Mouse (Mus musculus) neural tube, embryonic 13.5 days (tissue): Measurements from ENCODE around the gene Nat8. TPM values are rescaled to one million over a fixed set of nuclear protein-coding genes. Genes with fewer than 3 reads are reported as not detected.
"Not testable (repeated sequence)": the region's sequence is repeated elsewhere in the genome, so short reads cannot be mapped to it uniquely, and the experiment has no call there.

ENCODE experiments used
- ATAC-seq: fragments of 200-750 bp; cut with Nextera tagmentation; 2 replicates; pipeline ENCODE4 v1.8.0; 2017; ENCODE audit warnings: low read depth, mild to moderate bottlenecking, moderate TSS enrichment, moderate library complexity
- H3K27ac ChIP-seq: fragments of 300-500 bp; sonication (generic); replicated peaks from 2 replicates; pipeline ENCODE4 v1.5.1; 2015; ENCODE audit warnings: moderate library complexity, mild to moderate bottlenecking, inconsistent platforms
- H3K27me3 ChIP-seq: fragments of 300-500 bp; sonication (generic); 2 replicates; pipeline ENCODE4 v1.6.1; 2015; ENCODE audit warnings: mild to moderate bottlenecking, inconsistent platforms
- H3K36me3 ChIP-seq: fragments of 300-500 bp; sonication (generic); 2 replicates; pipeline ENCODE4 v1.6.1; 2015; ENCODE audit warnings: mild to moderate bottlenecking, inconsistent platforms
- H3K4me1 ChIP-seq: fragments of 300-500 bp; sonication (generic); replicated peaks from 2 replicates; pipeline ENCODE4 v1.6.1; 2015; ENCODE audit warnings: inconsistent platforms
- H3K4me2 ChIP-seq: fragments of 300-500 bp; sonication (generic); 2 replicates; pipeline ENCODE4 v1.6.1; 2015; ENCODE audit warnings: inconsistent platforms, mild to moderate bottlenecking, moderate library complexity
- H3K4me3 ChIP-seq: fragments of 300-500 bp; sonication (generic); 2 replicates; pipeline ENCODE4 v1.5.1; 2015; ENCODE audit warnings: mild to moderate bottlenecking, inconsistent platforms
- H3K9ac ChIP-seq: fragments of 300-500 bp; sonication (generic); 2 replicates; pipeline ENCODE4 v1.6.1; 2015; ENCODE audit warnings: moderate library complexity, mild to moderate bottlenecking, inconsistent platforms
- H3K9me3 ChIP-seq: fragments of 300-500 bp; sonication (generic); 2 replicates; pipeline ENCODE4 v1.6.1; 2016; ENCODE audit warnings: inconsistent platforms
- WGBS: fragments of 180-500 bp; shearing (Covaris S2); methylation state at CpG from one replicate; pipeline ENCODE4 v1.1.7; 2015; 5-methylcytosine and 5-hydroxymethylcytosine counted together
- polyA plus RNA-seq: library from polyadenylated mRNA; unstranded; fragments of >200 nt; fragmentation: Nextera tagmentation; extraction: Ambion mirVana; gene quantifications from 2 replicates; pipeline ENCODE4 v1.2.1, GENCODE M21; 2015

Gene Nat8
- not detected in 2 replicates for polyA plus RNA-seq

DNA sequence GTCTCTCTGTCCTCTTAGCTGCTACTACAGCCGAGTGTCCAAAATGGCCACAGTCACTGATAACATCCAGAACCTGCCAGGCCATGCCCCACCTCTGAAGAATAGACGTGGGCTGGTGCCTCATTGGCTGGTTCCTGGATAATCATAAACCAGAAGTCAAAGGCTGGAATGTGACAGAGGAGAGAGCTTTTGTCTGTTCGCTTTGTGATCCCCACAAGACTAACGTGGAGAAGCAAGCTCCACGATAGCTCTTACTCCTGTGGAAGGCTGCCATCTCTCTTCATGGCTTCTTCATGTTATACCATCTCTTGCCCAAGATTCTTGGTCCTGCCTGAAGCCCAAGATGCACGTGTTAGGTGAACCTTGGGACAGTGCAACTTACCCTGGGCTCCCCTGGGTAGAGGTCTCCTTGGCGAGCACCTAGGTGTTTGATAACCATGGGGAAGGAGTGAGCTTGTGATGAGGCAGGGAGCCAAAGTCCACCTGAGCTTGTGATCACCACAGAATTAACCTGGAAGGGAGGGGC lies at the start of gene Nat8:
TSS of gene Nat8 (minus strand) at position 287 of the 526 bp plus-strand sequence.
- H3K4me2 ChIP-seq, result no peak within 1 kb of the TSS
- H3K27ac ChIP-seq, result no peak within 1 kb of the TSS
- H3K4me1 ChIP-seq, result no peaks in the 10 kb centered on the region
- H3K4me3 ChIP-seq, result no peak within 1 kb of the TSS
- H3K27me3 ChIP-seq, result no peaks in the 10 kb centered on the region
- H3K9ac ChIP-seq, result no peak within 1 kb of the TSS
- WGBS, result 75% methylated on average over 7 of the region's 7 CpGs
- H3K36me3 ChIP-seq, result no peaks in the 10 kb centered on the region
- no peaks in the 10 kb centered on the region for H3K9me3 ChIP-seq
- ATAC-seq, result no peak

DNA sequence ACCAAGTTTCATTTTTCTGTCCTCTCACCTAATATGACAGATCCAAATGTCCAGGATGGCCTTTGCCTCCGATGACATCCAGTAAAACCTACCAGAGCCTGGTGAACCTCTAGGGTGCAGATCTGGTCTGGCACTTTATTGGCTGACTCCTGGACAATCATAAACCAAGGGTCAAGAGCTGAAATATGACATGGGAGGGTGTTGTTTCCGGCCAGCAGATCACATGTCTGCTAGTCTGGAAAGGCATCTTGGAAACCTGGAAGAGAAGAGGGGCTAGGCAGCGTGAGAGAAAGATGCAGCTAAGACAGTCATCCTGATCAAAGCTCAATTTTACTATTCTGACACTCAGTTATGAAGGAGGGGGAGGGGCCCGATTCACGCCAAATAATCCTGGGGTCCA lies 37.1 kb upstream of the Nat8 start, which contains the start of gene Nat8f2:
TSS of gene Nat8f2 (minus strand) at position 153 of the 400 bp plus-strand sequence.
- not testable (repeated sequence) for H3K4me1 ChIP-seq, ATAC-seq, H3K27ac ChIP-seq, H3K9me3 ChIP-seq, H3K27me3 ChIP-seq, H3K36me3 ChIP-seq, H3K4me3 ChIP-seq, H3K4me2 ChIP-seq, H3K9ac ChIP-seq
- WGBS, result 86% methylated on average over 5 of the region's 5 CpGs

DNA sequence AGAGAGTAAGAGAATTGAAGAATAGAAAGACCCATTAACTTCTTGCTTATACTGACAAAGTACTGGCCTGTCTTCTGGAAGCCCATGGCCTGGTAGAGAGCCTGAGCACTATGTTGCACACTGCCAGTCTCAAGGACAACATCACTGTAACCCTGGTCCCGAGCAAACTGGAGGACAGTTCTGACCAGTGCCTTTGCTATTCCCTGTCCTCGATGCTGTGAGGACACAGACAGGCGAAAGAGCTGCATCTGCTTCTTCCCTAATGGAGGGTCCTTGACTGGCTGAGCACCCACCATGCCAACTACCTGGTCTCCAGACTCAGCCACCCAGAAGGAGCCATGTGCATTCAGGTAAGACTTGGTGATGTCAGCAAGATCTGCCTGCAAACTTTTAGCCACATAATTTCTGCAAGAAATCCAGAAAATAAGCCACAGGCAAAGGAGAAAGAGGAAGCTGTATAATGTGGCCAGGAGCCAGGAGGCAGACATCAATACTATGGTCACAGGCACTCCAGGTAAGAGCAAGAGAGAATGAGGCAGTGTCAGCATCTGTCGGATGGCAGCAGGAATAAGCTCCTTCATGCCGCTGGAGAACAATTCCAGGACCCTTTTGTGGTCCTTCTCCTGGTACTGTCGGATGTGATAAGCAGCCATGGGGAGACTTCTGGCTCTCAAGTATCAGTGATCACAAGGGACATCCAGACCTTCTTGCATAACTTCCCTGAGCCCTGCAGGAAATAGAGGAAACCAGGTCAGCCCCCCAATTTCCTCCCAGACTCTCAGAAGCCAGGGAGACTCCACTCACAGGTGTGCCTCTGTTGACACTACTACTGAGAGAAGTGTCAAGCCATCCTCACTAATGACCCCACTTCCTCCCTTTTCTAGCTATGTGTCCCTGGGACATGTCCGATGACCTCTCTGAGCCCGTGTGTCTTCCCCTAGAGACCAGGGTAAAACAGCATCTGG lies 36.1 kb upstream of the Nat8 start:
- no peak overlapping the region for H3K27ac ChIP-seq
- H3K27me3 ChIP-seq, result no peaks in the 10 kb centered on the region
- no peak overlapping the region for H3K9ac ChIP-seq
- H3K4me2 ChIP-seq, result no peak overlapping the region
- WGBS, result 83% methylated on average over 8 of the region's 8 CpGs
- no peak overlapping the region for H3K4me3 ChIP-seq
- no peaks in the 10 kb centered on the region for H3K9me3 ChIP-seq
- H3K36me3 ChIP-seq, result no peaks in the 10 kb centered on the region
- no peak for ATAC-seq
- no peaks in the 10 kb centered on the region for H3K4me1 ChIP-seq

DNA sequence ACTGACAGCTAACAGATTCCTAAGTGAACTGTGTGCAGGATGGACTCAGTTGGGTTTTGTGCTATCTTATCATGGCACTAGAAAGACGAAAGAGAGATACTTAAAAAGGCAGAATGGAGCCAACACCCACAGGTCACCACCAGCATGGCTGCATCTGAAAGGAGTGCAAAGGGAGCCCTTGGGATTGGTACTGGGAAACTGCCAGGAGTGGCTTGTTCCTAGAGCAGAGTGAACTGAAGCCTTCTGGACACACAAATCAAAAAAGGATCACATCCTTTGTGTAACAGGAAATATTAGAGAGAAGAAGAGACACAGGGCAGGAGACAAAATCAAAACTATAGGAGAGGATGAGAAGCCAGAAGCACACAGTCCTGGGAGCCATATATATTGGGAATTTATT lies 35.1 kb upstream of the Nat8 start:
- not testable (repeated sequence) for H3K4me1 ChIP-seq, H3K27ac ChIP-seq, ATAC-seq, H3K9me3 ChIP-seq, H3K36me3 ChIP-seq, H3K9ac ChIP-seq, H3K4me3 ChIP-seq, H3K4me2 ChIP-seq, H3K27me3 ChIP-seq
- WGBS, result 72% methylated on average over 1 of the region's 1 CpGs

DNA sequence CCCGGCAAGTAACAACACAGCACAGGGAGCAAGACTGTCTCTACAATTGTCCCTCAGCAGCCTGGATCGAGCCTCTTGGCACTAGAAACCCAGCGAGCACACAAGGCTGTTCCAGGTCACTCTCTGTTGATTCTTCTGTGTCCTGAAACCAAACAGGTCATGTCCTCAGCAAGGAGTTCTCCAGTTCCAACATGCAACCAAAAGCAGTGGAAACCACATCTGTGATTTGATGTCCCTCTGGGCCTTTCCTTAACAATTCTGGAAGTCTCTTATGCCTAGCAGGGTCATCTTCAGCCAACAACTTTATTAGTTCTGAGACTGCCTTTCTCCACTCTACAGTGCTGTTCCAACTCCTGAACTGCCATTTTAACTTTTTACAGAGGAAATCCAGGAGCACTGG lies 34.3 kb upstream of the Nat8 start:
- WGBS, result 88% methylated on average over 3 of the region's 3 CpGs
- not testable (repeated sequence) for H3K4me3 ChIP-seq, H3K27me3 ChIP-seq, H3K36me3 ChIP-seq, H3K9me3 ChIP-seq, H3K4me2 ChIP-seq, H3K9ac ChIP-seq, ATAC-seq, H3K4me1 ChIP-seq, H3K27ac ChIP-seq

DNA sequence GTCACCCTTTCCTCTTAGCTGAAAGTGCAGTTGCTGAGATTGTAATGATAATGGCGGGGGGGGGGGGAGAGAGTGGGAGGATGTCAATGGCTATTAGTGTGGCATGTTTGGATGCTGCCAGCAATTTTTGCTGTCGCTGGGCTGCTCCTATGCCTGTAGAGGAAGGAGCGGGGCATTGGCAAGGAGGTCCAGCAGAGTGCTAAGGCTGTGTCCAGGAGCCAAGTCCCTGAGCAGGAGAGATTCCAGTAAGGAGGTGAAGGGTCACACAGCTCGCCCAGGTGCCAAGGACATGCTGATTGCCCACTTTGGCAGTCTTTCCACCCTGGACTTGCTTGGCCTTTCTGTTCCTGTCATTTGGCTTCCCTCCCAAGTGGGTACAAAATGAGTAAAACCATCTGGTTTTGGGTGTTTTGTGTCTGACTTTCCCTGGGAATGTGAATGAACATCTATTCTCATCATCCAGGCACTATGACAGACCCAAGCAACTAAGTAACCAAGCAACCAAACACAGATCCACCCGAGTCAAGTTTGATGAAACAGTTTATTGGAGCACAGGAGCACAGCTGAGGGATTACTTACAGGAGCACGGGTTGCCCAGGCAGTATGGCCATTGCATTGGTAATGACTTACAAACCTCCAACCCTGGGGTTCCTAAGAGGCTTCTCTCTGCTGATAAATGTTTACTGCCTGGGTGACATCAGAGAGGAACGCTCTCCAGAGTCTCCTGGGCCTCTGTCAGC lies 33.2 kb upstream of the Nat8 start:
- H3K27me3 ChIP-seq, ATAC-seq: not testable (repeated sequence)

DNA sequence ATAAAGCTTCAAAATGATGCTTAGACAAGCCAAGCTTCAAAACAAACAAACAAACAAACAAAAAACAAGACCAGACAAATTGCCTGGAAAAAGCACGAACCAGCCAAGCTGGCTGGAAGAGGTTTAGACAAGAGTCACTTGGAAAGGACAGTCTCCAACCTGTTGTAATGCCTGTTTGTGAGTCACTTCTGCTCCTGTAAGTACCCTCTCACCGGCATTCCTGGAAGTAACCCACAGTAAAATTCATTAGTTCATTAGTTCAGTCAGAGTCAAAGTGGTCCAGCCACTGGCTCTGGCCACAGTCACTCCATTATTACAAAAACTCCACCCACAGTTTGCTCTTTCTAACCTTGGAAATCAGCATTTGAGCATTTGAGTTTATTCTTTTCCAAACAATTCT lies 32.0 kb upstream of the Nat8 start:
- H3K4me1 ChIP-seq, result no peaks in the 10 kb centered on the region
- 91% methylated on average over 2 of the region's 2 CpGs for WGBS
- no peak for ATAC-seq
- no peak overlapping the region for H3K4me3 ChIP-seq
- no peak overlapping the region for H3K4me2 ChIP-seq
- no peak overlapping the region for H3K27ac ChIP-seq
- no peaks in the 10 kb centered on the region for H3K9me3 ChIP-seq
- no peaks in the 10 kb centered on the region for H3K36me3 ChIP-seq
- H3K9ac ChIP-seq, result no peak overlapping the region
- H3K27me3 ChIP-seq, result no peaks in the 10 kb centered on the region

More for the DNA sequence above, 33.2 kb upstream of the Nat8 start:
- H3K4me1 ChIP-seq, H3K4me2 ChIP-seq, H3K9me3 ChIP-seq, H3K36me3 ChIP-seq, H3K4me3 ChIP-seq, H3K27ac ChIP-seq, H3K9ac ChIP-seq: not testable (repeated sequence)
- 73% methylated on average over 5 of the region's 7 CpGs for WGBS

DNA sequence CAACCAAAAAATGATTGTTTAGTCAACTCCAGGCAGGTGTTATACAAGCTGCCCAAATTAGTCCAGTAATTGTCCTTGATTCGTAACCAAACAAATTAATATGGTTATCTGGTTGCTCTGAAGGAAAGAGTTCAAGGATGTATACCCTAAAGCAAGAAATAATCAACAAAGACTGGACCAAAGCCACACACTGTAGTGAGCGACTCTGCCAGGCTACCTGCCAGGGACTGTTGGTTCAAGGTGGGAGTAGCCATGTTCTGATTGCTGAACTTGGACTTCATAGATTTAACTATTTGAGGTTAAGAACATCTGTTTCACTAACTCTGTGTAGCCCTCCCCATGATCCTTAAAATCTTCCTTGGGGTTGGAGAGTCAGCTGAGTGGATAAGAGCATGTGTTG lies 31.3 kb upstream of the Nat8 start:
- no peaks in the 10 kb centered on the region for H3K4me1 ChIP-seq
- no peak overlapping the region for H3K9ac ChIP-seq
- 84% methylated on average over 2 of the region's 2 CpGs for WGBS
- H3K4me2 ChIP-seq, result no peak overlapping the region
- no peak overlapping the region for H3K4me3 ChIP-seq
- H3K9me3 ChIP-seq, result no peaks in the 10 kb centered on the region
- no peak overlapping the region for H3K27ac ChIP-seq
- ATAC-seq, result no peak
- H3K27me3 ChIP-seq, result no peaks in the 10 kb centered on the region
- H3K36me3 ChIP-seq, result no peaks in the 10 kb centered on the region

DNA sequence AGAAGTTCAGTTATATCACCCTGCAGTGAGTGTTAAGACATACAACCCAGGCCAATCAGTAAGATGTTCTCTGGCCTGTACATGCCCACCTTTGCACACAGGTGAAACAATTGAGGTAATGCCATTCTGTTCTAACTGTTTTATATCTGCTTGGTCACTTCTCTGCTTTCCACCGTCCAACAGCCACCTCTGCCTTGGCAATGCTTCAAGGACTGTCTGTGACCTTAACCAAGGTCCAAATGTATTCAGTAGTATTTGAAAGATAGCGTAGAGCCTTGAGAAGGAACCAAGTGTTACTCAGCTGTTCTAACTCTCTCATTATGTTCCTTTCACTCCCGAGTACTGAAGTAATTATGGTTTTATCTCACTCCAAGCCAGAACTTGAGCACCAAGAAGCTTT lies 30.7 kb upstream of the Nat8 start:
- ATAC-seq, result no peak
- H3K4me3 ChIP-seq, result no peak overlapping the region
- no peaks in the 10 kb centered on the region for H3K27me3 ChIP-seq
- no peaks in the 10 kb centered on the region for H3K36me3 ChIP-seq
- no peak overlapping the region for H3K4me2 ChIP-seq
- no peak overlapping the region for H3K27ac ChIP-seq
- no peaks in the 10 kb centered on the region for H3K4me1 ChIP-seq
- WGBS, result 86% methylated on average over 3 of the region's 3 CpGs
- no peaks in the 10 kb centered on the region for H3K9me3 ChIP-seq
- no peak overlapping the region for H3K9ac ChIP-seq

DNA sequence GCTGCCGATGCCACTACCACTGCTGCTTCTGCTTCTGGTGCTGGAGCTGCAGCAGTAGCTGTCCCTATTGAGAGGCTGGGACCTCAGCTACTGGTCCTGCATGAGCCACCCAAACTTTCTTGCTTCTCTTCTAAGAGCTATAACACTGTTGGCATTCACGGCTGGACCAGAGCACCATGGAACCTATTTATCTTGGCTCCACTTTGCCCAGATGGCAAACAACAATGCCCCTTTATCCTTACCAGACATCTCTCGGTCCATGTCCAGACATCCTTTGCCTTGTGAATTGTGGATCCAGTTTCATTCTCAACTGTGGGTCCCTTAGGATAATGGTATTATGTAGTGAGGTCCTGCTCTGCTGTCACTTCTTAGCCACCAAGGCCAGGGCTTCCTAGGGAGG lies 29.4 kb upstream of the Nat8 start:
- Histone ChIP-seq H3K27ac (no peak overlapping the region), H3K4me2 (no peak overlapping the region), H3K9me3 (no peaks in the 10 kb centered on the region), H3K9ac (no peak overlapping the region), H3K36me3 (no peaks in the 10 kb centered on the region), H3K4me1 (no peaks in the 10 kb centered on the region), H3K27me3 (no peaks in the 10 kb centered on the region), H3K4me3 (no peak overlapping the region)
- WGBS, result 77% methylated on average over 3 of the region's 3 CpGs
- ATAC-seq, result no peak

DNA sequence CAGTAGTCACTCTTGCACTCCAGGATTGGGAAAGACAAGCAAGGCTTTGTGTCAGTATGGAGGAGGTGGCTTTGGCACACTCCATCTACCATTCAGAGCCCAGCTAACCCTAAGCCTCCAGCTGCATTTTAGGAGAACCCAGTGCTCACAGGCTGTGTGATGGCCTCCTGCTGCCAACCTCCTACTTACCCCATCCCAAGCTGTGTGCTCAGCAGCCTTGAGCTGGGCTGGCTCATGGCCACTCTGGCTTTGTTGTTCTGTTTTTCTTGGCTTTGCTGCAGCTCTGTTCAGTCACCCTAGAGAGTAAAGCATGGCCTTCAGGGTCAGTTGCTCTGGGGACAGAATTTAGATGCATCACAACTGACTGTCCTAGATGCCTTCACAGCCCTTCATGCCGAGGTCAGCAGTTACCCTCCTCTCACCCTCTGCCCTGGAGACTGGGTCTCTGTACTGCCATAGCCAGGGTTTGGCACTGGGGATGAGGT lies 24.4 kb upstream of the Nat8 start:
- H3K9ac ChIP-seq, result no peak overlapping the region
- 65% methylated on average over 1 of the region's 1 CpGs for WGBS
- no peak overlapping the region for H3K4me2 ChIP-seq
- H3K9me3 ChIP-seq, result no peaks in the 10 kb centered on the region
- H3K4me1 ChIP-seq, result no peaks in the 10 kb centered on the region
- no peak overlapping the region for H3K4me3 ChIP-seq
- H3K27me3 ChIP-seq, result no peaks in the 10 kb centered on the region
- no peaks in the 10 kb centered on the region for H3K36me3 ChIP-seq
- ATAC-seq, result peak; percentile 50; the same call in 1 of the 2 replicates
- no peak overlapping the region for H3K27ac ChIP-seq

DNA sequence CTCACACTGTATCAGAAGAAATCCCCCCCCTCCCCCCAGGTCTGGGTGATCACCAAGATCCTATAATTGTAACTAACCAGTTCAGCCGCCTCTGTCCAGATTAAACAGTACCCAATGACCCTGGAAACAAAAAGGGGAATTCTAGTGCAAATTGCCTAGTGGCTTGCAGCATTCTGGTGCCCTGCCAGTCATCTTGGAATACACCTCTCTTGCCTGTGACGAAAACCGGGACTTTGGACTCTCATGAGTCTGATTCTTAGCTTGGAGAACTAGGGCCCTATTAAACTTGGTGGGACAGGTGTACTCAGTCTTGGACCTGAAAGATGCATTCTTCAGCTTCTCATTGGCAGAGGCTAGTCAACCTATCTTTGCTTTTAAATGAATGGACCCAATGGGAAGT lies 21.6 kb upstream of the Nat8 start:
- H3K36me3 ChIP-seq, result no peaks in the 10 kb centered on the region

More for the DNA sequence above, 21.6 kb upstream of the Nat8 start:
- Histone ChIP-seq H3K4me3 (no peak overlapping the region), H3K9ac (no peak overlapping the region), H3K27ac (no peak overlapping the region), H3K4me2 (no peak overlapping the region), H3K27me3 (no peaks in the 10 kb centered on the region), H3K9me3 (no peaks in the 10 kb centered on the region), H3K4me1 (no peaks in the 10 kb centered on the region)
- 73% methylated on average over 3 of the region's 3 CpGs for WGBS
- ATAC-seq, result no peak
